Mouse (Mus musculus): ENCODE data around the gene Gm10801. TPM values are rescaled to one million over a fixed set of nuclear protein-coding genes. Genes with fewer than 3 reads are reported as not detected.
"Not testable (repeated sequence)": the region's sequence is repeated elsewhere in the genome, so short reads cannot be mapped to it uniquely, and the experiment has no call there.

Gm10801 gene
- polyA plus RNA-seq (2015; fragmentation: Nextera tagmentation; extraction: Ambion mirVana): not detected in 2 replicates

DNA sequence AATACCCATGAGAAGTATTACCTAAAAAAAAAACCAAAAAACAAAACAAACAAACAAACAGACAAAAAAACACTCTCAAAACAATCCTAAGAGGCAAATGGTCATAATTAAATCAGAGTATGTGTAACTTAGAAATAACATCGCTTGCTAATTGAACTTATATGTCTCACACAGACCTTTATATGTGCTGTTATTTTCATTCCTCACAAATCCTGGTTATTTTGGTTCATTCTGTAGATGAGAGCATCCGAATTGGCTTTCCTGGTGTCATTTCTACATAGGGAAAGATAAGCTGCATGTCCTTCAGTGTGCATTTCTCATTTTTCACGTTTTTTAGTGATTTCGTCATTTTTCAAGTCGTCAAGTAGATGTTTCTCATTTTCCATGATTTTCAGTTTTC lies at the start of gene Gm10801:
TSS of gene Gm10801 (plus strand) at position 301 of the 400 bp plus-strand sequence.
- not testable (repeated sequence) for DNase-seq (ENCODE audit: low spot score)

DNA sequence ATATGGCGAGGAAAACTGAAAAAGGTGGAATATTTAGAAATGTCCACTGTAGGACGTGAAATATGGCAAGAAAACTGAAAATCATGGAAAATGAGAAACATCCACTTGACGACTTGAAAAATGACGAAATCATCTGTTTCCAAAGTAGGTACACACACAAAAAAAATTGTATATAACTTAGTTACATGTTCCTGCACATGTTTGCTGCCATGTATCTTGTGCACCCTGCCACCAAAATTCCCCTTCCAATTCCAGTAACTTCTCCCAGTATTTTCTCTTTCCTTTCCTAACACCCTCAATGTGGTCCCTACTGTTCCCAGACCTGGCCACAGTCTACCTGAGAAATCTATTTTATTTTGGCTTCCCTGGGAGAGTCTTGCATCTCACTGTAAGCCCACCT lies 5.2 kb downstream of the Gm10801 start, which contains the start of gene Gm10800:
TSS of gene Gm10800 (minus strand) at position 101 of the 400 bp plus-strand sequence.
- not testable (repeated sequence) for DNase-seq (ENCODE audit: low spot score)

DNA sequence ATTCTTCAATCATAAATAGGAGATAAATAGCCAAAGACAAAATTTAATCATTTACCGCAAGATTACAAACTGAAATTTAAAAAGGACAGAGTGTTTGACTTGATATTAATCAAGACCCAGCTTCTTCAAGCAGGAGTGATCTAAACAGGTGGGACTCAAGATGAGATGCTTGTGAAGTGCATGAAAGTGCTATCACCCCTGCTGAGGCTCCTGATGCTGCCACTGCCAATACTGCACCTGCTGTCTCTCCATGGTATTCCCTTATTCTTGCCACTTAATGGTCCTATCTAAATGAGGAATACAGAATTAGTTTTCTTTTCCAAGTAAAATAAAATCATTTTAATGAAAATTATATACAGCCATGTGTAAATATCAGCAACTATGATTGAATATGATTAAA lies 35.5 kb downstream of the Gm10801 start:
- no peak for DNase-seq (ENCODE audit: low spot score)

Other genes with a start within 250 kb of the Gm10801 start
- 0.58 and 0.92 TPM in 2 replicates for gene Gm10800, start 5.1 kb downstream of the Gm10801 start, polyA plus RNA-seq (2015; fragmentation: Nextera tagmentation; extraction: Ambion mirVana)

Measured in thymus, postnatal 0 days (tissue).